Mouse (Mus musculus): ENCODE data around the gene Zfp518a.

The Zfp518a gene

GRCm38 (mm10) chr19:40894519-40895392 lies at the start of gene Zfp518a:
Gene Zfp518a (plus strand): TSS chr19:40894705.
- peak; percentile 97 for DNase-seq

GRCm38 (mm10) chr19:40844731-40845130 lies 49.8 kb upstream of the Zfp518a start:
- DNase-seq, result no peak

GRCm38 (mm10) chr19:40849391-40849790 lies 45.1 kb upstream of the Zfp518a start:
- DNase-seq, result no peak

- no peak for DNase-seq
Measured at GRCm38 (mm10) chr19:40859555-40859954, 35.0 kb upstream of the Zfp518a start.

- no peak for DNase-seq
Measured at GRCm38 (mm10) chr19:40868284-40868683, 26.2 kb upstream of the Zfp518a start.

- no peak for DNase-seq
Measured at GRCm38 (mm10) chr19:40869425-40870105, 24.9 kb upstream of the Zfp518a start.

- peak; percentile 99 for DNase-seq
Measured at GRCm38 (mm10) chr19:40872955-40873665, 21.4 kb upstream of the Zfp518a start.

GRCm38 (mm10) chr19:40881700-40882099 lies 12.8 kb upstream of the Zfp518a start:
- no peak for DNase-seq

- no peak for DNase-seq
Measured at GRCm38 (mm10) chr19:40888887-40889286, 5.6 kb upstream of the Zfp518a start.

- no peak for DNase-seq
Measured at GRCm38 (mm10) chr19:40894071-40894506, 416 bp upstream of the Zfp518a start.

- no peak for DNase-seq
Measured at GRCm38 (mm10) chr19:40895393-40895703, 843 bp downstream of the Zfp518a start.

GRCm38 (mm10) chr19:40931581-40932369 lies 37.3 kb downstream of the Zfp518a start:
- no peak for DNase-seq

- DNase-seq, result no peak
Measured at GRCm38 (mm10) chr19:40935376-40935775, 40.9 kb downstream of the Zfp518a start.

GRCm38 (mm10) chr19:40936038-40936437 lies 41.5 kb downstream of the Zfp518a start:
- DNase-seq, result no peak

- no peak for DNase-seq
Measured at GRCm38 (mm10) chr19:40943552-40943951, 49.0 kb downstream of the Zfp518a start.

- no peak for DNase-seq
Measured at GRCm38 (mm10) chr19:40946937-40947577, 52.6 kb downstream of the Zfp518a start.

- DNase-seq, result no peak
Measured at GRCm38 (mm10) chr19:40958981-40959380, 64.5 kb downstream of the Zfp518a start.

- peak; percentile 61 for DNase-seq
Measured at GRCm38 (mm10) chr19:40962988-40963387, 68.5 kb downstream of the Zfp518a start.

- no peak for DNase-seq
Measured at GRCm38 (mm10) chr19:40964367-40964891, 69.9 kb downstream of the Zfp518a start.

- DNase-seq, result no peak
Measured at GRCm38 (mm10) chr19:40964936-40965850, 70.7 kb downstream of the Zfp518a start.

All from retina, postnatal 1 day (tissue).